Mouse (Mus musculus): ENCODE measurements around the gene Atp6v1d. TPM values are rescaled to one million over a fixed set of nuclear protein-coding genes. Genes with fewer than 3 reads are reported as not detected.

Gene Atp6v1d
- total RNA-seq (2014; rRNA removed; ENCODE audit: low replicate concordance) (41.0 and 42.9 TPM in 2 replicates), polyA plus RNA-seq (2015; fragmentation: Nextera tagmentation; extraction: Ambion mirVana) (109 and 127 TPM in 2 replicates)

- Histone ChIP-seq H3K27me3 (ENCODE audit: control insufficient read depth, insufficient read depth, low read length) (no peaks in the 10 kb centered on the region), H3K9me3 (replicated peaks; ENCODE audit: control insufficient read depth, low read length) (no peaks in the 10 kb centered on the region), H3K4me2 (ENCODE audit: low read depth, low read length) (peak within 1 kb of the TSS; percentile 88), H3K36me3 (replicated peaks; ENCODE audit: control insufficient read depth, insufficient read depth, low read length) (peaks cover under 1% of the 10 kb centered on the region; the same call in 1 of the 2 replicates), H3K9ac (replicated peaks; ENCODE audit: low read depth, low read length) (peak within 1 kb of the TSS; percentile 92), H3K4me1 (ENCODE audit: control insufficient read depth, insufficient read depth) (peaks cover 22% of the 10 kb centered on the region), H3K4me3 (ENCODE audit: low read depth, low read length) (peak within 1 kb of the TSS; percentile 91), H3K27ac (ENCODE audit: low read depth) (peak within 1 kb of the TSS; percentile 93)
- WGBS = 1% methylated on average over 55 of the region's 55 CpGs
- peak; percentile 100 for ATAC-seq (ENCODE audit: insufficient read depth, low read depth)
- TF ChIP-seq EP300 (IDR thresholded peaks at IDR 0.05; ENCODE audit: low read depth) (peak; percentile 72; the same call in 1 of the 2 replicates), CTCF (IDR thresholded peaks at IDR 0.05; ENCODE audit: low read depth) (peak; percentile 84)
- peak; percentile 99 for DNase-seq (ENCODE audit: low spot score)
Observed at GRCm38 (mm10) chr12:78861496-78862253, at the start of gene Atp6v1d, which contains the start of gene Eif2s1. TSS of gene Atp6v1d (minus strand) at chr12:78861638. TSS of gene Eif2s1 (plus strand) at chr12:78861819.

- H3K4me3 ChIP-seq (ENCODE audit: low read depth, low read length) = peak overlapping the region; percentile 47
- WGBS = 15% methylated on average over 16 of the region's 16 CpGs
- H3K4me2 ChIP-seq (ENCODE audit: low read depth, low read length) = peak overlapping the region; percentile 78
- H3K36me3 ChIP-seq (replicated peaks; ENCODE audit: control insufficient read depth, insufficient read depth, low read length) = no peaks in the 10 kb centered on the region
- peak; percentile 29 for DNase-seq (ENCODE audit: low spot score)
- peaks cover 29% of the 10 kb centered on the region; the same call in 1 of the 2 replicates for H3K27me3 ChIP-seq (ENCODE audit: control insufficient read depth, insufficient read depth, low read length)
- H3K9me3 ChIP-seq (replicated peaks; ENCODE audit: control insufficient read depth, low read length) = no peaks in the 10 kb centered on the region; the same call in 1 of the 2 replicates
- peaks cover 9% of the 10 kb centered on the region for H3K4me1 ChIP-seq (ENCODE audit: control insufficient read depth, insufficient read depth)
- H3K27ac ChIP-seq (ENCODE audit: low read depth) = no peak overlapping the region
- peak; percentile 51; the same call in 1 of the 2 replicates for ATAC-seq (ENCODE audit: insufficient read depth, low read depth)
- peak overlapping the region; percentile 33 for H3K9ac ChIP-seq (replicated peaks; ENCODE audit: low read depth, low read length)
- TF ChIP-seq CTCF (IDR thresholded peaks at IDR 0.05; ENCODE audit: low read depth) = no peak
- TF ChIP-seq EP300 (IDR thresholded peaks at IDR 0.05; ENCODE audit: low read depth) = no peak
Observed at GRCm38 (mm10) chr12:78910684-78911461, 49.4 kb upstream of the Atp6v1d start.

DNA sequence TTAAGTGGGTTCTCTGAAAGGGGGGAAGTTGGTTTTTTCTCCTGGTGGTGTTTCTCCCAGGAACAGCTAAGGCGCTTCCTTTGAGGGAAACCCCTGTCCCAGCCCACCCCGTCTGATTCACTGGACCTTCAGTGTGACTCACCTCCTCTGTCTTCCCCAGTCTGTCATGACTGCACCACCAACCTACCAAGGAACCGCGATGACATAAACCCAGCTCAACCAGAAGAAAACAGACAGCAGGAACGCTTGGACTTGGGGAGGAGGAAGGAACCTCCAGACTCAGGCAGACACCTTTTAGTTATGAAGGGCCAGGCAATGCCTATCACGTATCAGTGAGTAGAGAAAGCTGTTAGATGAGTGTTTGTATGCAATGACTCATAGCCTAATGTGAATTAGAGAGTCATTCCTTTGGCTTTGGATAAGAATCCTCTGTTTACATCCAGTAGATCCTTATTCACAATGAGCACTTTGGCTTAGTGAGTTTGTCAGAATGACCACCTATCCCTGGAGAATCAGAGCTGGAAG, 46.7 kb upstream of the Atp6v1d start:
- no peak for ATAC-seq (ENCODE audit: insufficient read depth, low read depth)
- Histone ChIP-seq H3K4me2 (ENCODE audit: low read depth, low read length) (no peak overlapping the region), H3K27ac (ENCODE audit: low read depth) (no peak overlapping the region), H3K4me3 (ENCODE audit: low read depth, low read length) (no peak overlapping the region), H3K36me3 (replicated peaks; ENCODE audit: control insufficient read depth, insufficient read depth, low read length) (no peaks in the 10 kb centered on the region), H3K9ac (replicated peaks; ENCODE audit: low read depth, low read length) (no peak overlapping the region), H3K4me1 (ENCODE audit: control insufficient read depth, insufficient read depth) (peaks cover 9% of the 10 kb centered on the region), H3K9me3 (replicated peaks; ENCODE audit: control insufficient read depth, low read length) (no peaks in the 10 kb centered on the region; the same call in 1 of the 2 replicates), H3K27me3 (ENCODE audit: control insufficient read depth, insufficient read depth, low read length) (peaks cover 29% of the 10 kb centered on the region; the same call in 1 of the 2 replicates)
- DNase-seq (ENCODE audit: low spot score) = no peak
- TF ChIP-seq EP300 (IDR thresholded peaks at IDR 0.05; ENCODE audit: low read depth) (no peak), CTCF (IDR thresholded peaks at IDR 0.05; ENCODE audit: low read depth) (no peak)
- 70% methylated on average over 6 of the region's 6 CpGs for WGBS

- H3K27me3 ChIP-seq (ENCODE audit: control insufficient read depth, insufficient read depth, low read length) = peaks cover 17% of the 10 kb centered on the region; the same call in 1 of the 2 replicates
- TF ChIP-seq EP300 (IDR thresholded peaks at IDR 0.05; ENCODE audit: low read depth) = no peak
- peak; percentile 26; the same call in 1 of the 2 replicates for TF ChIP-seq CTCF (IDR thresholded peaks at IDR 0.05; ENCODE audit: low read depth)
- peak within 1 kb of the TSS; percentile 76 for H3K4me2 ChIP-seq (ENCODE audit: low read depth, low read length)
- ATAC-seq (ENCODE audit: insufficient read depth, low read depth) (no peak), DNase-seq (ENCODE audit: low spot score) (peak; percentile 19)
- peaks cover 8% of the 10 kb centered on the region for H3K4me1 ChIP-seq (ENCODE audit: control insufficient read depth, insufficient read depth)
- WGBS = 5% methylated on average over 34 of the region's 38 CpGs
- H3K9me3 ChIP-seq (replicated peaks; ENCODE audit: control insufficient read depth, low read length) = no peaks in the 10 kb centered on the region; the same call in 1 of the 2 replicates
- H3K27ac ChIP-seq (ENCODE audit: low read depth) = no peak within 1 kb of the TSS
- peak within 1 kb of the TSS; percentile 44 for H3K4me3 ChIP-seq (ENCODE audit: low read depth, low read length)
- no peak within 1 kb of the TSS; the same call in 1 of the 2 replicates for H3K9ac ChIP-seq (replicated peaks; ENCODE audit: low read depth, low read length)
- H3K36me3 ChIP-seq (replicated peaks; ENCODE audit: control insufficient read depth, insufficient read depth, low read length) = no peaks in the 10 kb centered on the region
Observed at GRCm38 (mm10) chr12:78906707-78907162, 45.3 kb upstream of the Atp6v1d start, which contains the start of gene Plek2. TSS of gene Plek2 (minus strand) at chr12:78906964.

DNA sequence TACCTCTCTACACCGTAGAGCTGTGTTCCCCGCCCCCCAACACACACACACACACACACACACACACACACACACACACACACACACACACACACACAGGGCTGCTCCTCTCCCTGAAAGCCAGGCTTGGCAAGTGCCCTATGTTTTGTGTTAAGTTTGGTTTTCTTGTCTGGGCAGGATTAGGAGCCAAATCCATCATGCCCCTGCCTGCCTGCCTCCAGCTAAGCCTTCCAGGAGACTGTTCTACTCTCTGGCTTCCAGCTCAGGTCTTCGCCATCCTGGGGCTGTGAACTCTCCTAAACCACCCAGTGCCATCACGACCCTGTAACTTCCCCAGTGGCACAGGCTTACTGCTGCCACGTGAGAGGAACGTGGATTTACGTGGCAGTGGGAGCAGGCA, 43.1 kb upstream of the Atp6v1d start:
- no peak for TF ChIP-seq EP300 (IDR thresholded peaks at IDR 0.05; ENCODE audit: low read depth)
- no peak for TF ChIP-seq CTCF (IDR thresholded peaks at IDR 0.05; ENCODE audit: low read depth)

More for the DNA sequence above, 43.1 kb upstream of the Atp6v1d start:
- H3K9me3 ChIP-seq (replicated peaks; ENCODE audit: control insufficient read depth, low read length) = no peaks in the 10 kb centered on the region; the same call in 1 of the 2 replicates
- H3K27me3 ChIP-seq (ENCODE audit: control insufficient read depth, insufficient read depth, low read length) = no peaks in the 10 kb centered on the region
- H3K27ac ChIP-seq (ENCODE audit: low read depth) = no peak overlapping the region
- no peaks in the 10 kb centered on the region for H3K36me3 ChIP-seq (replicated peaks; ENCODE audit: control insufficient read depth, insufficient read depth, low read length)
- no peak overlapping the region for H3K4me2 ChIP-seq (ENCODE audit: low read depth, low read length)
- peaks cover 5% of the 10 kb centered on the region for H3K4me1 ChIP-seq (ENCODE audit: control insufficient read depth, insufficient read depth)
- DNase-seq (ENCODE audit: low spot score) (no peak), ATAC-seq (ENCODE audit: insufficient read depth, low read depth) (no peak)
- WGBS = 80% methylated on average over 7 of the region's 7 CpGs
- no peak overlapping the region for H3K4me3 ChIP-seq (ENCODE audit: low read depth, low read length)
- H3K9ac ChIP-seq (replicated peaks; ENCODE audit: low read depth, low read length) = no peak overlapping the region
